Mouse (Mus musculus): ENCODE measurements around the gene Galnt6. TPM values are rescaled to one million over a fixed set of nuclear protein-coding genes. Genes with fewer than 3 reads are reported as not detected.

Galnt6 gene
- polyA plus RNA-seq, 1 experiment from 2014 or later = 1.2 TPM

DNA sequence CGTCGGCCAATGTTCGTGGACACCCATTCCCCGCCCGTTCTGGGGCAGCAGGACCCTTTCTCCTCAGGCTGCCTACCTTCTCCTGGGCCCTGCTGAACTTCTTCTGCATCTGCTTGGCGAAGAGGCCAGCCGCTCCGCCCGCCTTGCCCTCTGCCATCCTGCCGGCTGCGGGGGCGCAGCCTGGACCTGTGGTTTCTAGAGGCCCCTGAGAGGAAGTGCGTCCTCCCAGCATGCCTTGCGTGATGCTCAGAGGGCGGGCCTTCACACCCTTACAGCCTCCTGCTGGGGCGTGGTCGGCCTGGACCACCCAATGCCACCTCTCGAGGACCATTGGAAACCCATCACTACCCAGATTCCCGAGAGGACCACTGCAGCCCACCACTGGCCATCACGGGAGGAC is 59.8 kb downstream of the Galnt6 start, which contains the start of gene Bin2:
Bin2 (minus strand) TSS at position 217 of the 400 bp plus-strand sequence.
- Histone ChIP-seq H3K9ac (ENCODE audit: low read depth, low read length) (peak within 1 kb of the TSS; percentile 74), H3K4me2 (peak within 1 kb of the TSS; percentile 64), H3K4me1 (replicated peaks; ENCODE audit: control insufficient read depth, insufficient read depth, low read length) (peaks cover 49% of the 10 kb centered on the region), H3K9me3 (ENCODE audit: control insufficient read depth, low read length) (no peaks in the 10 kb centered on the region), H3K36me3 (ENCODE audit: control insufficient read depth, insufficient read depth, low read length) (no peaks in the 10 kb centered on the region), H3K27me3 (replicated peaks; ENCODE audit: control insufficient read depth, insufficient read depth, low read length) (no peaks in the 10 kb centered on the region), H3K27ac (ENCODE audit: low read depth, low read length) (peak within 1 kb of the TSS; percentile 49; the same call in 1 of the 2 replicates), H3K4me3 (ENCODE audit: low read depth, low read length) (peak within 1 kb of the TSS; percentile 63)
- 49% methylated on average over 20 of the region's 20 CpGs for WGBS
- peak; percentile 66 for ATAC-seq (replicated peaks; ENCODE audit: low FRiP score)
- no peak for DNase-seq (ENCODE audit: low spot score)

DNA sequence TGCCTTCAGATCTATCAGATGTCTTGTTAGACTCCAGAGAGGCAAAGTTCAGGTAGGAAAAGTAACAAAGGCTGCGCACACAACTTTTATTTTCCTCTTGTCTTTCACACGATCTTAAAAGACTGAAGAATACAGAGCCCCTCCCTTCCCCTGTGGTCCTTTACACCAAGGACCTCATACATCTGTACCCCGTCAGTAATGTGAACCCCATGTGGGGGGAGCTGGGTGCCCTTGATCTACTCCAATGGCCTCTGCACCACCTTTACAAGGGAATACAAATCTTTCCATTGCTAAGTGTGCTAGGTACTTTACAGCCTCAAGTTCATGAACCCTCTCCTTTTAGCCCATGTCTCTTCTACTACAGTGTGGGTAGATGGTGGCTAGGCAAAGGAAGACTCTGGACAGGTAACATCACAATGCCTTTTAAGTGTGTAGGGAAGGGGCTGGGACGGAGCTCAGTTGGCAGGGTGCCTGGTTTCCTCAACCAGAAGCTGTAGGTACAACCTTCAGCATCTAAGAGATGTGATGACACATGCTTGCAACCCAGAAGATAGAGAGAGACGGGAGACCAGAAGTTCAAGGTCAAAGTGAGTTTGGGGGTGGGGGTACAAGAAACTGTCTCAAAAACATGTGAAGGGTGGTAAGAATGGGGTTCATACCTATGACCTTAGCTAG is 61.2 kb downstream of the Galnt6 start:
- WGBS = 63% methylated on average over 5 of the region's 5 CpGs
- Histone ChIP-seq H3K27me3 (replicated peaks; ENCODE audit: control insufficient read depth, insufficient read depth, low read length) (no peaks in the 10 kb centered on the region), H3K9me3 (ENCODE audit: control insufficient read depth, low read length) (no peaks in the 10 kb centered on the region), H3K9ac (ENCODE audit: low read depth, low read length) (peak overlapping the region; percentile 44; the same call in 1 of the 2 replicates), H3K27ac (ENCODE audit: low read depth, low read length) (peak overlapping the region; percentile 26; the same call in 1 of the 2 replicates), H3K36me3 (ENCODE audit: control insufficient read depth, insufficient read depth, low read length) (no peaks in the 10 kb centered on the region), H3K4me1 (replicated peaks; ENCODE audit: control insufficient read depth, insufficient read depth, low read length) (peaks cover 38% of the 10 kb centered on the region), H3K4me3 (ENCODE audit: low read depth, low read length) (peak overlapping the region; percentile 63), H3K4me2 (peak overlapping the region; percentile 64)
- DNase-seq (ENCODE audit: low spot score) (no peak), ATAC-seq (replicated peaks; ENCODE audit: low FRiP score) (no peak)

- no peak for ATAC-seq (replicated peaks; ENCODE audit: low FRiP score)
Observed at GRCm38 (mm10) chr15:100667420-100667819, 61.8 kb downstream of the Galnt6 start.

GRCm38 (mm10) chr15:100666851-100667250 is 62.3 kb downstream of the Galnt6 start:
- DNase-seq (ENCODE audit: low spot score) (no peak), ATAC-seq (replicated peaks; ENCODE audit: low FRiP score) (no peak)
- Histone ChIP-seq H3K4me1 (replicated peaks; ENCODE audit: control insufficient read depth, insufficient read depth, low read length) (peaks cover 37% of the 10 kb centered on the region), H3K9ac (ENCODE audit: low read depth, low read length) (no peak overlapping the region; the same call in 1 of the 2 replicates), H3K4me3 (ENCODE audit: low read depth, low read length) (peak overlapping the region; percentile 28), H3K27ac (ENCODE audit: low read depth, low read length) (peak overlapping the region; percentile 70), H3K4me2 (peak overlapping the region; percentile 64), H3K27me3 (replicated peaks; ENCODE audit: control insufficient read depth, insufficient read depth, low read length) (no peaks in the 10 kb centered on the region), H3K9me3 (ENCODE audit: control insufficient read depth, low read length) (no peaks in the 10 kb centered on the region), H3K36me3 (ENCODE audit: control insufficient read depth, insufficient read depth, low read length) (no peaks in the 10 kb centered on the region)
- WGBS = 10% methylated on average over 12 of the region's 12 CpGs

More at GRCm38 (mm10) chr15:100667420-100667819, 61.8 kb downstream of the Galnt6 start:
- peak overlapping the region; percentile 63 for H3K4me3 ChIP-seq (ENCODE audit: low read depth, low read length)
- DNase-seq (ENCODE audit: low spot score) = no peak
- peak overlapping the region; percentile 64 for H3K4me2 ChIP-seq
- peaks cover 37% of the 10 kb centered on the region for H3K4me1 ChIP-seq (replicated peaks; ENCODE audit: control insufficient read depth, insufficient read depth, low read length)
- 41% methylated on average over 6 of the region's 6 CpGs for WGBS
- H3K9ac ChIP-seq (ENCODE audit: low read depth, low read length) = 0 out of 2 replicates have a peak overlapping the region, but pooled peaks have one; percentile 44
- no peaks in the 10 kb centered on the region for H3K27me3 ChIP-seq (replicated peaks; ENCODE audit: control insufficient read depth, insufficient read depth, low read length)
- no peaks in the 10 kb centered on the region for H3K36me3 ChIP-seq (ENCODE audit: control insufficient read depth, insufficient read depth, low read length)
- no peaks in the 10 kb centered on the region for H3K9me3 ChIP-seq (ENCODE audit: control insufficient read depth, low read length)
- H3K27ac ChIP-seq (ENCODE audit: low read depth, low read length) = peak overlapping the region; percentile 70; the same call in 1 of the 2 replicates

- H3K27ac ChIP-seq (ENCODE audit: low read depth, low read length) = peak overlapping the region; percentile 70
- DNase-seq (ENCODE audit: low spot score) (no peak), ATAC-seq (replicated peaks; ENCODE audit: low FRiP score) (0 out of 2 replicates have a peak, but pooled peaks have one; percentile 35)
- 2% methylated on average over 7 of the region's 7 CpGs for WGBS
- peak overlapping the region; percentile 18 for H3K4me3 ChIP-seq (ENCODE audit: low read depth, low read length)
- H3K4me1 ChIP-seq (replicated peaks; ENCODE audit: control insufficient read depth, insufficient read depth, low read length) = peaks cover 37% of the 10 kb centered on the region
- no peaks in the 10 kb centered on the region for H3K36me3 ChIP-seq (ENCODE audit: control insufficient read depth, insufficient read depth, low read length)
- 0 out of 2 replicates have a peak overlapping the region, but pooled peaks have one; percentile 12 for H3K9ac ChIP-seq (ENCODE audit: low read depth, low read length)
- no peaks in the 10 kb centered on the region for H3K27me3 ChIP-seq (replicated peaks; ENCODE audit: control insufficient read depth, insufficient read depth, low read length)
- peak overlapping the region; percentile 64 for H3K4me2 ChIP-seq
- no peaks in the 10 kb centered on the region for H3K9me3 ChIP-seq (ENCODE audit: control insufficient read depth, low read length)
Observed at GRCm38 (mm10) chr15:100666219-100666696, 62.9 kb downstream of the Galnt6 start.

DNA sequence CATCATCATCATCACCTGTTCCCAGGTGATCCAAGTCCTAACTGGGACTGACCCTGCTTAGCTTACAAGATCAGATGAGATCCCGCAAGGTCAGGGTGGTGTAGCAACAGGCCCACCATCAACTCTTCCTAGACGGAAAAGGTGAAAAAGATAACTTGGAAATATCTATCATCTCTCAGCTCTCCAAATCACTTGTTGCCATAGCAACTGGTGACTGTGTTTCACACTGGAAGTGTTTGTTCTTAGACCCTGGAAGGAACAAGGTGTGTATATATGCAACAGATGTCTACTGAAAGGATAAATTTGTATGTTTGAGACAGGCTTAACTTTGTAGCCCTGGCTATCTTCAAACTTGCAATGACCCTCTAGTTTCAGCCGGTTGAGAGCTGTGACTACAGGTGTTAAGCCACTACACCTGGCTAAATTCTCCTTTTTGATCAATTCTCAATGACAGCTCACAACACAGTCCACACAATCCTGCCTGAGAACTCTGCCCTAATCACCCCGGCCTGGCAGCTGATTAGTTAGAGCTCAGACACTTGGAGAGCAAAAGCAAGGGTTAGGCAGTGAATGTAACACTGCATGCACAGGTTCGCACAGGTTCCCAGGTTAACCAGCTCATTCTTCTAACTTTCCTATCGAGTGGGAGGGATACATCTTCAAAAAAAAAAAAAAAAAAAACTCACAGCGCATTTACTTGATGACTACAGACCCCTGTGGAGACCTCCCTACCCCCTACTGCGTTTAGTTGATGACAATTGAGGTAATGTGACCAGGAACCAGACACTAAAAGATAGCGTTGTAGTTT is 63.6 kb downstream of the Galnt6 start:
- Histone ChIP-seq H3K36me3 (ENCODE audit: control insufficient read depth, insufficient read depth, low read length) (no peaks in the 10 kb centered on the region), H3K27me3 (replicated peaks; ENCODE audit: control insufficient read depth, insufficient read depth, low read length) (no peaks in the 10 kb centered on the region), H3K9ac (ENCODE audit: low read depth, low read length) (no peak overlapping the region), H3K27ac (ENCODE audit: low read depth, low read length) (peak overlapping the region; percentile 57; the same call in 1 of the 2 replicates), H3K4me3 (ENCODE audit: low read depth, low read length) (peak overlapping the region; percentile 18), H3K4me1 (replicated peaks; ENCODE audit: control insufficient read depth, insufficient read depth, low read length) (peaks cover 37% of the 10 kb centered on the region), H3K4me2 (peak overlapping the region; percentile 64), H3K9me3 (ENCODE audit: control insufficient read depth, low read length) (no peaks in the 10 kb centered on the region)
- ATAC-seq (replicated peaks; ENCODE audit: low FRiP score) (no peak), DNase-seq (ENCODE audit: low spot score) (no peak)
- 30% methylated on average over 9 of the region's 9 CpGs for WGBS

- Histone ChIP-seq H3K27me3 (replicated peaks; ENCODE audit: control insufficient read depth, insufficient read depth, low read length) (no peaks in the 10 kb centered on the region), H3K9me3 (ENCODE audit: control insufficient read depth, low read length) (no peaks in the 10 kb centered on the region), H3K4me1 (replicated peaks; ENCODE audit: control insufficient read depth, insufficient read depth, low read length) (peaks cover 37% of the 10 kb centered on the region), H3K4me2 (no peak overlapping the region), H3K36me3 (ENCODE audit: control insufficient read depth, insufficient read depth, low read length) (no peaks in the 10 kb centered on the region), H3K4me3 (ENCODE audit: low read depth, low read length) (no peak overlapping the region), H3K27ac (ENCODE audit: low read depth, low read length) (no peak overlapping the region), H3K9ac (ENCODE audit: low read depth, low read length) (no peak overlapping the region)
- DNase-seq (ENCODE audit: low spot score) (no peak), ATAC-seq (replicated peaks; ENCODE audit: low FRiP score) (no peak)
- WGBS = 50% methylated on average over 9 of the region's 9 CpGs
Observed at GRCm38 (mm10) chr15:100664813-100665274, 64.3 kb downstream of the Galnt6 start.

DNA sequence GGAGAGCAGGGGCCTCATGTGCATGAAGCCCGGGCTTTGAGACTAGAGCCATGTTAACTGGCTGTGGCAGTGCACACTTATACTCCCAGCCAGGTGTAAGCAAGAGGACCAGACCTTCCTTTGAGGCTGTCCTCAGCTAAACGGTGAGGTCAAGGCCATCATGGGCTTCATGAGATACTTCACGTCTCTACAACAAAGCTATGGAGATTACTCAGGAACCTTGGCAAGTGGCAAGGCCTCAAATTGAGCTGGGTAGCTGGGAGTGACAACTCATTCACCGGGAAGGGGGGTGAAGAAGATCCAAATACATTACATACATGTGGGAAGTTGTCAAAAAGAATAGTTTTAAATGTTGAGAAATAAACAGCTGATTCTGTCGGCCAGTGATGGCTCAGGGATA is 68.4 kb downstream of the Galnt6 start:
- H3K36me3 ChIP-seq (ENCODE audit: control insufficient read depth, insufficient read depth, low read length) = no peaks in the 10 kb centered on the region; the same call in 1 of the 2 replicates
- no peak overlapping the region for H3K27ac ChIP-seq (ENCODE audit: low read depth, low read length)
- H3K4me3 ChIP-seq (ENCODE audit: low read depth, low read length) = no peak overlapping the region
- 87% methylated on average over 5 of the region's 5 CpGs for WGBS
- no peaks in the 10 kb centered on the region for H3K27me3 ChIP-seq (replicated peaks; ENCODE audit: control insufficient read depth, insufficient read depth, low read length)
- no peak overlapping the region for H3K9ac ChIP-seq (ENCODE audit: low read depth, low read length)
- H3K9me3 ChIP-seq (ENCODE audit: control insufficient read depth, low read length) = no peaks in the 10 kb centered on the region
- ATAC-seq (replicated peaks; ENCODE audit: low FRiP score) (no peak), DNase-seq (ENCODE audit: low spot score) (no peak)
- no peak overlapping the region for H3K4me2 ChIP-seq
- peaks cover 10% of the 10 kb centered on the region for H3K4me1 ChIP-seq (replicated peaks; ENCODE audit: control insufficient read depth, insufficient read depth, low read length)

All from liver, embryonic 11.5 days (tissue).